Mouse (Mus musculus): Measurements from ENCODE around the gene Dnm1l.

Gene Dnm1l

GRCm38 (mm10) chr16:16358481-16359100 lies at the start of gene Dnm1l:
Gene Dnm1l, minus strand, starts transcription at chr16:16358959.
- no peak; the same call in 1 of the 2 replicates for TF ChIP-seq GATA4 (IDR thresholded peaks at IDR 0.05; ENCODE audit: insufficient replicate concordance, low read length)

GRCm38 (mm10) chr16:16357908-16358307 lies 851 bp downstream of the Dnm1l start:
- no peak for TF ChIP-seq GATA4 (IDR thresholded peaks at IDR 0.05; ENCODE audit: insufficient replicate concordance, low read length)

- no peak for TF ChIP-seq GATA4 (IDR thresholded peaks at IDR 0.05; ENCODE audit: insufficient replicate concordance, low read length)
Observed at GRCm38 (mm10) chr16:16346420-16346819, 12.3 kb downstream of the Dnm1l start.

- TF ChIP-seq GATA4 (IDR thresholded peaks at IDR 0.05; ENCODE audit: insufficient replicate concordance, low read length): no peak
Observed at GRCm38 (mm10) chr16:16325775-16326336, 32.9 kb downstream of the Dnm1l start.

GRCm38 (mm10) chr16:16311319-16311718 lies 47.4 kb downstream of the Dnm1l start:
- TF ChIP-seq GATA4 (IDR thresholded peaks at IDR 0.05; ENCODE audit: insufficient replicate concordance, low read length): no peak

- no peak for TF ChIP-seq GATA4 (IDR thresholded peaks at IDR 0.05; ENCODE audit: insufficient replicate concordance, low read length)
Observed at GRCm38 (mm10) chr16:16303888-16304287, 54.9 kb downstream of the Dnm1l start.

GRCm38 (mm10) chr16:16303138-16303827 lies 55.5 kb downstream of the Dnm1l start:
- TF ChIP-seq GATA4 (IDR thresholded peaks at IDR 0.05; ENCODE audit: insufficient replicate concordance, low read length): no peak

- no peak for TF ChIP-seq GATA4 (IDR thresholded peaks at IDR 0.05; ENCODE audit: insufficient replicate concordance, low read length)
Observed at GRCm38 (mm10) chr16:16302369-16303137, 56.2 kb downstream of the Dnm1l start, which contains the start of gene Yars2. Gene Yars2, plus strand, starts transcription at chr16:16302965.

- TF ChIP-seq GATA4 (IDR thresholded peaks at IDR 0.05; ENCODE audit: insufficient replicate concordance, low read length): no peak
Observed at GRCm38 (mm10) chr16:16273752-16274151, 85.0 kb downstream of the Dnm1l start.

GRCm38 (mm10) chr16:16272978-16273377 lies 85.8 kb downstream of the Dnm1l start:
- TF ChIP-seq GATA4 (IDR thresholded peaks at IDR 0.05; ENCODE audit: insufficient replicate concordance, low read length): no peak

GRCm38 (mm10) chr16:16262436-16262835 lies 96.3 kb downstream of the Dnm1l start:
- TF ChIP-seq GATA4 (IDR thresholded peaks at IDR 0.05; ENCODE audit: insufficient replicate concordance, low read length): no peak
